Mouse (Mus musculus) forebrain, embryonic 16.5 days (tissue): ENCODE results near the gene Nptx1. TPM values are rescaled to one million over a fixed set of nuclear protein-coding genes. Genes with fewer than 3 reads are reported as not detected.
A peak's percentile ranks its signal among the peaks of the same experiment; 100 is the strongest.

Experiments used
- ATAC-seq: fragments of 200-750 bp; cut with Nextera tagmentation; 2 replicates; pipeline ENCODE4 v1.8.0; 2017; ENCODE audit warnings: mild to moderate bottlenecking, moderate library complexity
- H3K27ac ChIP-seq: fragments of 300-500 bp; sonication (generic); 2 replicates; pipeline ENCODE4 v1.5.1; 2014; ENCODE audit warnings: low read length, control low read depth
- H3K27me3 ChIP-seq: fragments of 300-500 bp; sonication (generic); replicated peaks from 2 replicates; pipeline ENCODE4 v1.6.1; 2014; ENCODE audit warnings: low read length; ENCODE audit not compliant: control insufficient read depth, insufficient read depth
- H3K36me3 ChIP-seq: fragments of 300-500 bp; sonication (generic); 2 replicates; pipeline ENCODE4 v1.6.1; 2014; ENCODE audit not compliant: control insufficient read depth, insufficient read depth
- H3K4me1 ChIP-seq: fragments of 300-500 bp; sonication (generic); replicated peaks from 2 replicates; pipeline ENCODE4 v1.6.1; 2014; ENCODE audit warnings: low read length; ENCODE audit not compliant: control insufficient read depth, insufficient read depth
- H3K4me2 ChIP-seq: fragments of 300-500 bp; sonication (generic); 2 replicates; pipeline ENCODE4 v1.6.1; 2014; ENCODE audit warnings: mild to moderate bottlenecking, low read length, control low read depth
- H3K4me3 ChIP-seq: fragments of 300-500 bp; sonication (generic); replicated peaks from 2 replicates; pipeline ENCODE4 v1.5.1; 2014; ENCODE audit warnings: mild to moderate bottlenecking, low read length, control low read depth
- H3K9ac ChIP-seq: fragments of 300-500 bp; sonication (generic); replicated peaks from 2 replicates; pipeline ENCODE4 v1.6.1; 2014; ENCODE audit warnings: low read depth, low read length, control low read depth
- H3K9me3 ChIP-seq: fragments of 300-500 bp; sonication (generic); 2 replicates; pipeline ENCODE4 v1.6.1; 2016; ENCODE audit warnings: low read length; ENCODE audit not compliant: control insufficient read depth
- WGBS: fragments of 180-500 bp; shearing (Covaris S2); extraction: QIAGEN DNeasy Blood & Tissue Kit; methylation state at CpG from one replicate; pipeline ENCODE4 v1.1.7; 2014; 5-methylcytosine and 5-hydroxymethylcytosine counted together
- polyA plus RNA-seq: library from polyadenylated mRNA; unstranded; fragments of >200 nt; fragmentation: Nextera tagmentation; extraction: Ambion mirVana; gene quantifications from 2 replicates; pipeline ENCODE4 v1.2.1, GENCODE M21; 2015

Nptx1 gene
- polyA plus RNA-seq, 1 experiment from 2014 or later = 9.8 TPM

GRCm38 (mm10) chr11:119533745-119534144 lies 13.8 kb downstream of the Nptx1 start:
- H3K9ac ChIP-seq = no peak overlapping the region
- no peak overlapping the region for H3K27ac ChIP-seq
- no peak for ATAC-seq
- H3K9me3 ChIP-seq = no peaks in the 10 kb centered on the region
- no peaks in the 10 kb centered on the region for H3K27me3 ChIP-seq
- H3K4me1 ChIP-seq = peaks cover 18% of the 10 kb centered on the region
- WGBS = 70% methylated on average over 7 of the region's 7 CpGs
- no peak overlapping the region for H3K4me3 ChIP-seq
- H3K4me2 ChIP-seq = no peak overlapping the region
- no peaks in the 10 kb centered on the region for H3K36me3 ChIP-seq

DNA sequence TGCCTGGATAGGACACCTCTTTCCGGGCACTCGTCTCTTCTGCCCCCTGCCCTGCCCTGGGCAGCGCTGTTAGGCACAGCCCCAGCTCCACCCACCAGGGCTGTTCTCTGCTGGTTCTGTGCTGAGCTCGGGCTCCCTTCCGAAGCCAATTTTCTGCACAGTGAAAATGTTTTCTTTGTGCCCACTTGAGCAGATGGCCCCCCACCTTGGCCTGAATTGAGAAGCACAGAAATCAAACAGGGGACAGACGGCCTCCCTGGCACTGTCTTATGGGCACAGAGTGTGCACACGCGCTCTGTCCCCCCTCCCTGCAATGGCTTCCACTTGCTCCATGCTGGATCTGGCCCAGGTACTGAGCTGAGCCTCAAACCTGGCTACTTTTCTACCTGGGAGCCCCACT lies 15.1 kb downstream of the Nptx1 start:
- Histone ChIP-seq H3K9me3 (no peaks in the 10 kb centered on the region), H3K27ac (peak overlapping the region; percentile 53), H3K36me3 (no peaks in the 10 kb centered on the region), H3K4me2 (no peak overlapping the region), H3K4me1 (peaks cover 20% of the 10 kb centered on the region), H3K9ac (no peak overlapping the region), H3K4me3 (no peak overlapping the region), H3K27me3 (no peaks in the 10 kb centered on the region)
- ATAC-seq = peak; percentile 78
- WGBS = 42% methylated on average over 8 of the region's 8 CpGs

DNA sequence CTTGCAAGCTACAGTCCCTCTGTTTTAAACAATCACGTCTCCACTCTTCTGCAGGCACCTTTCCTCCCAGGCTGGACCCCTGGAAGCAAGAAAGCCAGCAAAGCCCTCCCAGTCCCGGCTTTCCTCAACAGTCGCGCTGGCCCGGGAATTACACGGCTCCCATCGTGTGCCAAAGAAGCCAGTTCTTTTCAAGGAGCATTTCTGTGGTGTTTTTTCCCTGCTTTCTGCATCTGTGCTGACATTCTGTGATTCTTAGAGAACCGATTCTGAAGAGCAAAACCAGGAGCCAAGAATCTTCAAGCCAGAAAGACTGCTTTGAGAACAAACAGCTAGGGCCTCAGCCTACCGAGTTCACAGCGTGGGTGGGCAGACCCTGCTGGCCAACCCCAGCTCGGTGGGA lies 18.6 kb downstream of the Nptx1 start:
- H3K9me3 ChIP-seq = no peaks in the 10 kb centered on the region
- no peak overlapping the region for H3K4me2 ChIP-seq
- no peaks in the 10 kb centered on the region for H3K36me3 ChIP-seq
- WGBS = 36% methylated on average over 11 of the region's 11 CpGs
- no peak overlapping the region for H3K9ac ChIP-seq
- H3K4me1 ChIP-seq = peaks cover 24% of the 10 kb centered on the region
- no peak overlapping the region for H3K4me3 ChIP-seq
- no peaks in the 10 kb centered on the region for H3K27me3 ChIP-seq
- ATAC-seq = no peak
- peak overlapping the region; percentile 89 for H3K27ac ChIP-seq

DNA sequence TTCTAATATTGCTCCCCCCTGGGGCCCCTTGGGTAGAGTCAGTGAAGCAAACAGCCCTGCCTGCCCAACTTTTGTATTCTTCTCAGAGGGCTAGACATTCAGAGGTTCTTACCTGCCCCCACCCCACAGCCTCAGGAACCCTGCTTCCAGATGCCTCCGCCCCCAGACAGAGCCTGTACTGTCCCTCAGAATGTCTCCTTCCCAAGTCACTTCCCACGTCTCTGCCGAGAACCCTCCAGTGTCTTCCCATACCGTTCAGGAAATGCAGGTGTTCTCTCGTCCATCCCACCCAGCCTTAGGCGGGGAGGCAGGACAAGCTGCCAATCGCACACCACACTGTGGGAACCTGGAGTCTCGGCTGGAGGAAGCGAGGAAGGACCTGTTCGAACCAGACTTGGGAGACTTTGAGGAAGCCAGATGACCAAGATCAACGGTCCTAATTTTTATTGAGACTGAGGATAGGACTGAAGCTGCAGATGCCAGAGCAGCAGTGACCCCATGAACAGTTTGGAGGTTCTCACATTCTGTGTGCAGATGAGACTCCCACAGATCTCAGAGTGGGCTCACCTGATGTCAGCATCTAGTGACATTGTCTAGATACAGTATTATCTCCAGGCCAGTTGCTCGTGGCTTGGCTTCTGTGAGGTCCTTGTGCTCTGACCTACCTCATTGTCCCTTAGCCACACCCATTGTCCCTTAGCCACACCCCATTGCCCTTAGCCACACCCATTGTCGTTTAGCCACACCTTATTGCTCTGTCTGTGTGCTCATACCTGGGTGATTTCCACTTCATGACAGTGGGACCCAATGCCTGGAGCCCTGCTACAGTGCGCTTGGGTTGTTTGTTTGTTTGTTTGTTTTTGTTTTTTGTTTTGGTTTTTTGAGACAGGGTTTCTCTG lies 21.2 kb downstream of the Nptx1 start:
- ATAC-seq = no peak
- peaks cover 14% of the 10 kb centered on the region for H3K4me1 ChIP-seq
- H3K9me3 ChIP-seq = no peaks in the 10 kb centered on the region
- no peak overlapping the region for H3K27ac ChIP-seq
- H3K4me3 ChIP-seq = no peak overlapping the region
- H3K27me3 ChIP-seq = no peaks in the 10 kb centered on the region
- H3K9ac ChIP-seq = no peak overlapping the region
- H3K4me2 ChIP-seq = no peak overlapping the region
- 81% methylated on average over 14 of the region's 14 CpGs for WGBS
- H3K36me3 ChIP-seq = no peaks in the 10 kb centered on the region

DNA sequence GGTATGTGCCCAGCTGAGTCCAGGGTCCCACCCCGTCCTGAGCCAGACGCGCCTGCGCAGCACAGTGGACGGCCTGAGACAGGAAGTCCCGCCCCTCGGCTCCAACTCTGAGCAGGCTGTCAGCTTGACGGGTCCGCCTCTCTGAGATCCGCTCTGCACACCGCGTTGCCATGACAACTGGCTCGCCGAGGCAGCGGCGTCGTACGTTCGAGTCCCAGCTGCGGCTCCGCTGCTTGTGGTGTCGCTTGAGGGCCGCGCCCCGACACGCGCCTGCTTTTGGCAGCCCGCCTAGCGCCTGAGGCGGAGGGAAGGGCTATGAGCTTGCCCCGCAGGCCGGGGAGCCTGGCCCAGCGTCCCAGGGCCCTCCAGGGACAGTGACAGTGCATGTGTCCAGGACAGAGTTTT lies 23.0 kb downstream of the Nptx1 start:
- H3K36me3 ChIP-seq = no peaks in the 10 kb centered on the region
- peak; percentile 93 for ATAC-seq
- peak overlapping the region; percentile 58 for H3K4me2 ChIP-seq
- no peaks in the 10 kb centered on the region for H3K9me3 ChIP-seq
- WGBS = 2% methylated on average over 33 of the region's 33 CpGs
- H3K27me3 ChIP-seq = no peaks in the 10 kb centered on the region
- H3K27ac ChIP-seq = peak overlapping the region; percentile 16; the same call in 1 of the 2 replicates
- H3K4me1 ChIP-seq = peaks cover 14% of the 10 kb centered on the region
- peak overlapping the region; percentile 47 for H3K9ac ChIP-seq
- H3K4me3 ChIP-seq = peak overlapping the region; percentile 40

DNA sequence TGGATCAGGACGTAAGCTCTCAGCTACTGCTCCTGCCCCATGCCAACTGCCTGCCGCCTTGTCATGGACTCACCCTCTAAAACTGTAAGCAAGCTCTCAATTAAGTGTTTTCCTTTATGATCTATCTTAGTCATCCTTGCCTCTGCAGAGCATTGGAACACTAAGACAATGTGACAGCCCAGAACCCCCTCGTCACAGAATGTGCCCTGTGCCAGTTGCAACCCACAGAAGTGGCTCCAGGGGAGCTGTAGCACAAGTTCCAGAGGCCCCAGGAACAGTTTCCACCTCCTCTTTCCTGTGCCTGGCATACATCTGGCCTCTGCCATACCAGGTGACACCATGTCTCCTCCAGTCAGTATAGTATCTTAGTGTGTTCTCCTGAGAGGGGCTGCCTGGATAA lies 24.2 kb downstream of the Nptx1 start:
- WGBS = 93% methylated on average over 3 of the region's 3 CpGs
- Histone ChIP-seq H3K27ac (no peak overlapping the region), H3K4me1 (peaks cover 5% of the 10 kb centered on the region), H3K4me2 (no peak overlapping the region), H3K36me3 (no peaks in the 10 kb centered on the region), H3K27me3 (no peaks in the 10 kb centered on the region), H3K4me3 (no peak overlapping the region), H3K9ac (no peak overlapping the region), H3K9me3 (no peaks in the 10 kb centered on the region)
- ATAC-seq = no peak

GRCm38 (mm10) chr11:119522779-119523178 lies 24.8 kb downstream of the Nptx1 start:
- ATAC-seq = no peak
- Histone ChIP-seq H3K4me2 (no peak overlapping the region), H3K9ac (no peak overlapping the region), H3K27me3 (no peaks in the 10 kb centered on the region), H3K27ac (no peak overlapping the region), H3K36me3 (no peaks in the 10 kb centered on the region), H3K4me1 (peaks cover 4% of the 10 kb centered on the region), H3K9me3 (no peaks in the 10 kb centered on the region), H3K4me3 (no peak overlapping the region)
- 77% methylated on average over 8 of the region's 8 CpGs for WGBS

- peaks cover 9% of the 10 kb centered on the region for H3K4me1 ChIP-seq
- H3K27me3 ChIP-seq = no peaks in the 10 kb centered on the region
- H3K27ac ChIP-seq = no peak overlapping the region
- 83% methylated on average over 6 of the region's 6 CpGs for WGBS
- no peak overlapping the region for H3K4me2 ChIP-seq
- H3K36me3 ChIP-seq = no peaks in the 10 kb centered on the region
- H3K9me3 ChIP-seq = no peaks in the 10 kb centered on the region
- H3K4me3 ChIP-seq = no peak overlapping the region
- ATAC-seq = no peak
- no peak overlapping the region for H3K9ac ChIP-seq
These were observed 25.4 kb downstream of the Nptx1 start for GRCm38 (mm10) chr11:119521920-119522710.

- H3K9ac ChIP-seq = no peak overlapping the region
- no peaks in the 10 kb centered on the region for H3K36me3 ChIP-seq
- no peak overlapping the region for H3K4me3 ChIP-seq
- H3K4me2 ChIP-seq = no peak overlapping the region
- no peaks in the 10 kb centered on the region for H3K9me3 ChIP-seq
- peaks cover 23% of the 10 kb centered on the region for H3K4me1 ChIP-seq
- no peak for ATAC-seq
- no peaks in the 10 kb centered on the region for H3K27me3 ChIP-seq
- H3K27ac ChIP-seq = no peak overlapping the region
These were observed 26.9 kb downstream of the Nptx1 start for GRCm38 (mm10) chr11:119520713-119521063.
